Mouse (Mus musculus) urinary bladder, adult 18-20 months (tissue): ENCODE data around the gene Myo1b.

Experiments
- DNase-seq, 2 experiments: peaks; one replicate each; pipeline ENCODE4 v3.0.0; 2022; ENCODE audit warnings: low spot score in 2 of 2, mixed read lengths in 2 of 2

Myo1b gene

DNA sequence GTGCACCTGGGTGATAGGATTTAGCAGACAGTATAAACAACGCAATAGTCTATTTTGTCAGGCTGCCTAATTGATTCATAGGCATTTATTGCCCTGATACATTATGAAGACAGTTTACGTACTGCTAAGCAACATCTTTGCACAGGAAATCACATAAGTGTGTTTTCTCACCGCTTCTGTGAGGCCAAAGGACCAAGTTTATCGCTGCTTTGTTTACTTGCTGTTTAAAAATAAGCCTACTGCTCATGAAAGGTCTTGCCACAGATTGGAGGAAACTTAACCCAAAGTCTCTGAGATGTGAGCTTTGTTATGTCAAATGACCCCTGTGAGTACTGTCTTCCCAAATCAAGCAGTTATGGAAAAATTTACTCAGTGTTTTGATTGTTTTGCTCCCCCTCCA, 187.1 kb downstream of the Myo1b start:
- DNase-seq: no peak

DNA sequence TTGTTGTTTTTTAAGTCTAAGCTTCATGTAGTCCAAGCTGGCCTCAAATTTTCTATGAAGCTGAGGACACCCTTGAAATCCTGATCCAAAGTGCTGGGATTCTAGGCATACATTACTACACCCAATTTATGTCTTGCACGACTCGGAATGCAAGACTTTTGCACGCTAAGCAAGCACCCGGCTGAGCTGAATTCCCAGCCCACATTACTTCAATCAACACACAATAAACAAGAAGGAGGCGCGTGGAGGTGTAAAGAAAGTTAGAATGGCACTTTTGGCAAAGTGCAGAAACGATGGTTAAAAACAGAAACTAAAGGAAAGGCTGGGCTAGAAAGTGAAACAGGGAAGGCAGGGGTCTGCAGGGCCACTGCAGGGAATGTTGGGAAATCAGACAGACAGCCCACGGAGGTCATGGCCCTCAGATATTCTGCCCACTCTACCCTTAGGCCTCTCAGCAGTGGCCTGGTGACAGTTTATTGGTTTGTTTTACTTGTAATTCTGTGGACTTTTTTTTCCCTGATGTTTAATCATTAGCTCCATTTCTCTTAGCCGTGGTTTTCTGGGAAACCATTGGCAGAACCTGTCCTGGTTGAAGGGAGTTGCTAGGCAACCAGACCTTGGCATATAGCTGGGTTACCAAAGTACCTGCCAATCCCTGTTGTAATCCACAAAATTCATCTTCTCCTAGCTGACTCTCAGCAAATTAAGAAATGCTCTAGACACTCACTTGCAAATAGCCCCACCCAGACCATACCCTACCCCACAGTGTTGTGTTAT, 195.8 kb downstream of the Myo1b start:
- DNase-seq: no peak

DNA sequence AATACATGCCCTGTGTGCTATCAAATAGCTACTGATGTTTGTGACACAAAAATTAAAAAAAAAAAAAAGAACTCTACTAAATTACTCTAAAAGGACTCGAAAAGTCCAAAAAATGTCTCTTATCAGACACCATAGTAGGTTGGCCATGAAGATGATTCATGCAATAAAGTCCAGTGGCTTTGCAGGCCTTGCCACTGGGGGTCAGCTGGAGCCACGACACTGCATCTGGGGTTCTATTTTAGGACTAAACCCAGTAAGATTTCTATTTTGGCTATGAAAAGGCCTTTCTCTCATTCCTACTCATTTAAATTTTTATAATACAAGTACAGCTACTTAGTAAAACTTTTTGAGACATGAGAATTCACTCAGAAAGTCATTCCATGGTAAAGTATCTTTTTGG, 205.0 kb downstream of the Myo1b start:
- no peak for DNase-seq

DNA sequence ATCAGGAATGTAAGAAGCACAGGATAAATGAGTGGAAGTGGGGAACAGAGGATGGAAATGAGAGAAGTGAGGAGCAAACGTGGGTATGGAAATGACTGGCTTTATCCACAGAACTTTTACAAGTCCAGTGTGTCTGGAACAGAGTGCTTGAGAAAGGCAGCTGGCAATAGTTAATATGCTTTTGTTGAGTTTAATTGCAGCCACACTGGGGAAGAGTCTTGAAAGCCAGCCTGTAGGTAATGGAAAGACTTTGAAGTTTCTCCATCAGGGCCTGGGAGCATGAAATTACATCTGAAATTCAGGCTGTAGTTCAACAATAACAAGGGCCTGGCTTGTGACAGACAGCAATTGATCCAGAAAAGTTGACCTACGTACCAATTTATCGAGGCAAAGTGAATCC, 209.8 kb downstream of the Myo1b start:
- no peak for DNase-seq

DNA sequence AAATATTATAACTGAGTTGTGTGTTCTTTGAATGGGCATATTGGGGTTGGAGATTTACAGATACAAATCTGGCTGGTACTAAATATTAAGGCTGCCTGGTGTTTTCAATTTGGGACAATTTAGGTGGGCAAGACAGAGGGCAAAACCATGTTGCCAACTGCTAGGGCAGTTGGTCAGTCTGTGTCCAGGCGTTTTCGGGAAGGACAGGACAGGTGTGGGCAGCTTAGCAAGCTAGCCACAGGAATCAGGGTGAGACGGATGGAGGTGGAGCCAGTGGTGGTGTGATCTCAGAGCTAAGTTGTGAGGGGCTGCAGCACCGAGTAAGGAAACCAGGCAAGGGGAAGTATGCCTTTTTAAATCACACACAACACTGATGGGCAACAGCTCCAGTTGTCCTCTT, 211.3 kb downstream of the Myo1b start:
- DNase-seq: no peak
